Mouse (Mus musculus): ENCODE measurements around the gene Tmem258. TPM values are rescaled to one million over a fixed set of nuclear protein-coding genes. Genes with fewer than 3 reads are reported as not detected.

The Tmem258 gene
- total RNA-seq, 2 experiments from 2014 or later = 55.9 to 64.2 TPM

DNA sequence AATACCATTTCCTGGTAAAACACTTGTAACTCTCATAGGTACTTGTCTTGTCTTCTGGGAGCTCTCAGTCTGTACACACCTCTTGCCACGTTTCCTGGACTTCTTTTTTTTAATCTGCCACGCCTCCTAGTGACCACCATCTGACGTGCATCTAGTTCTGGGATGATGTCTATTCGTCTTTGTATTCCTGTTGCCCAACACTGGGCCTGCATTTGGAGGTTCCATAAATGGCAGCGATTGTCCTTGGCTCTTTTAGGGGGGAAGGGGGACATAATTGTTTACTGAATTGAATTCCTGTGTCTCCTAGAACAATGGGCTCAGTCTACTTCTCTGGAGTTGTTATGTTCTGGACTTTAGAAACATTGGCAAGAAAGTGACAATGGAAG is 795 bp downstream of the Tmem258 start:
- TF ChIP-seq CTCF (IDR thresholded peaks at IDR 0.05) = peak; percentile 34
- peak overlapping the region; percentile 67 for H3K4me3 ChIP-seq
- DNase-seq (ENCODE audit: extremely low spot score in 1 of 2, low spot score in 2 of 2) = peak in 1 of 2 experiments; percentile 41
- intact Hi-C loops (cut with DNase I) = loop anchor here (5.0 kb wide), 1 partner anchor 162 kb away; the partner anchor contains the start of gene Fads3
- peak overlapping the region; percentile 99 for H3K27ac ChIP-seq

DNA sequence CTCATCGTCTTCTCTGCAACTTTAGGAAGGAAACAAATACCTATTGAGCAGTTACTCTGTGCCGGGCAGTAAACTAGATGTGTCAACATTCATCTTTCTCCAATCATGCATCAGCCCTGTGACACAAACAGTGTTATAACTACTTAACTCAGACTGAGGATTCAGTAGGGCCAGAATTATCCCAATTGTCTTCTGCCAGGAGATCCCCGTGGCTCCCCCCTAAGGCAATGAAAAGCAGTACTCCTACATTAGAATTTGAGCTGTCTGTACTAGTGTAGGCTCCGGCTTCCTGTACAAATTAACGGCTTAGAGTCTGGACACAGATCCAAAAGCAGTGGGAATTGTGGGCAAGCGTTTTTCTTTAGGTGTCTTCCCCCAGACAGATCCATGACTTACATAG is 1.2 kb downstream of the Tmem258 start:
- intact Hi-C loops (cut with DNase I) = no loop called here
- Histone ChIP-seq H3K4me3 (peak overlapping the region; percentile 67), H3K27ac (peak overlapping the region; percentile 40)
- no peak for TF ChIP-seq CTCF (IDR thresholded peaks at IDR 0.05)
- no peak for DNase-seq (ENCODE audit: extremely low spot score in 1 of 2, low spot score in 2 of 2)

DNA sequence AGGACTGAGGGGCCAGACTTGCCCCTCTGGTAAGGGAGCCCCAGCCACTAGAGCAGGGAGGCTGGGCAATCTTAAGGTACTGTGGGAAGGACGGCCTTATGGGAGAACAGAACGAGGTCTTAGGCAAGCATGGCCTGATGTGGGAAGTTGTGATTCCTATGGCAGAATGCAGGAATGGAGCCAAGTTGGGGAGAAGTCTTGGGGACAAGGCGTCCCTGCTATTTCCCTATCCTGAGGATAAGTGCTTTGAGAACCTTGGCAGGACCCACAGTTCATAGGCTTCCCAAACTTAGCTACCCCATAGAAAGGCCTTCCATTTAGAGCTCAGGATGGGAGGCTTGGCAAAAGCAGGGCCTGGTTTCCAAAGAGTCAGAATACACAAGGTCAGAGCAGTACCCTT is 5.0 kb downstream of the Tmem258 start:
- intact Hi-C loops (cut with DNase I) = no loop called here

DNA sequence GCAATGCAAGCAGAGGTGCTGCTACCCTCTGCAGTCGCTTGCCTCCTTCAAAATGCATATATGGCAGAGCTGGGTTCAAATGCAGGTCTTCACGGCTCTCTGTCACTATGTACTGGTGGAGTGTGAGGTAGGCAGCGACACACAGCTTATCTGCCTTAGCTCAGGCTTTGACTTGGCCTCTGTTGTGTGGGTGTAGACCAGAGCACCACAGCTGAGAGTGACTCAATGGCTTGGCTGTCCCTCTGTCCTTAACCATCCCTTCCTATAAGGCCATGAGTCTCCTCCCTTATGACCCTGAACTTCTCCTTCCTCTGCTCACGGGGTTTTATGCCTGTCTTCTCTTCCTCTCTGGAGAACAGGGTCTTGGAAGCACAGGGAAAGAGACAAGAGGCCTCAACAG is 7.1 kb downstream of the Tmem258 start:
- intact Hi-C loops (cut with DNase I) = no loop called here

More for the DNA sequence above, 5.0 kb downstream of the Tmem258 start:
- no peak for TF ChIP-seq CTCF (IDR thresholded peaks at IDR 0.05)
- Histone ChIP-seq H3K27ac (no peak overlapping the region), H3K4me3 (no peak overlapping the region)
- DNase-seq (ENCODE audit: extremely low spot score in 1 of 2, low spot score in 2 of 2) = no peak

DNA sequence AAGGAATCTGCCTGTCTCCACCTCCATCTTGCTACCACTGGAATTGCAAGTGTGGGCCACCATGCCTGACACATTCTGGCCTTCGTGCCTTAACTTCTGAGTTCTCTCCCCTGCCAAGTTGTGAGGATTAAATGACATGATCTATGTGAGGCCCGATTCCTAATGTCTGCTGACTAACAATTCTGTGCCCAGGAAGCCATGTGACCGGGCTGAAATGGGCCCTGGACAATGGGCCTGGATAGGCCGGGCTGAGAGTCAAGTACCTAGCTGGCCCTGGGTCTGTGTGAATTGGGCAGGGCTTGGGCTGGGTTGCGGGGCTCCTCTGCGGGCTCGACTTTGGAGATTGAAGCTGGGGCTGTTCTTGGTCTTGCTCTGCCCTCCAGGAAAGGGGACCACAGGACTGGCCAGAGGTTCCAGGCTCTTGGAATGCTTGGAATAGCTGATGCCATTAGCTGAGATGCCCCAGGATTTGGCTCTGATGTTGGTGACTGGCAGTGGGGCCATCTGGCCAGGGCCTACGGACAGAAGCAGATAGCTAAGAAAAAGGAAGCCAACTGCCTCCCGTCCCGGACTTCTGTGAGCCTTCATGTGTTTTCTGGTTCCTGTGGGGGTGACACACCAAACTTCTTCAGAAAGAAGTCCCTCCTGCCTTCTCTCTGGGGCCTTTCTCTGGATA is 10.1 kb downstream of the Tmem258 start:
- Histone ChIP-seq H3K4me3 (no peak overlapping the region), H3K27ac (no peak overlapping the region)
- no peak for TF ChIP-seq CTCF (IDR thresholded peaks at IDR 0.05)
- intact Hi-C loops (cut with DNase I) = no loop called here
- no peak for DNase-seq (ENCODE audit: extremely low spot score in 1 of 2, low spot score in 2 of 2)

More for the DNA sequence above, 7.1 kb downstream of the Tmem258 start:
- Histone ChIP-seq H3K27ac (no peak overlapping the region), H3K4me3 (no peak overlapping the region)
- no peak for DNase-seq (ENCODE audit: extremely low spot score in 1 of 2, low spot score in 2 of 2)
- TF ChIP-seq CTCF (IDR thresholded peaks at IDR 0.05) = no peak

DNA sequence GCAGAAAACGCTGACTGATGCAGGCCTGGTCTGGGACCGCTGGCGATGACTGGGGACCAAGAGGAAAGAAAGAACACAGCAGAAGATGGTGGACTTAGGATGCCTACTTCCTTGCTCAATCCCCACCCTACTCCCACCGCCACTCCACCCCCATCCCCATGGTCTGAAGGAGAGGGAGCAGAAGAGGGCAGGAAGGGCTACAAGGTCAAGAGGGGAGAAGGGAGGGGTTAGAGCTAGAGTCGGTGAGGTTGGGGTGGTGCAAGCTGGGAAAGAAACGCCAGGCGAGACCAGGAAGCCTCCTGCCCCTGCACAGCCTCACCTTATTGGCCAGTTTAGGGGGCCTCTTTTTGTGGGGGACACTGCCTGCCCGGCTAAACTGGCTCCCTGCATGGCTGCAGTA is 12.3 kb downstream of the Tmem258 start:
- no peak for DNase-seq (ENCODE audit: extremely low spot score in 1 of 2, low spot score in 2 of 2)
- no peak for TF ChIP-seq CTCF (IDR thresholded peaks at IDR 0.05)
- intact Hi-C loops (cut with DNase I) = loop anchor here (5.0 kb wide), 1 partner anchor 271 kb away; no protein-coding TSS in a partner anchor

DNA sequence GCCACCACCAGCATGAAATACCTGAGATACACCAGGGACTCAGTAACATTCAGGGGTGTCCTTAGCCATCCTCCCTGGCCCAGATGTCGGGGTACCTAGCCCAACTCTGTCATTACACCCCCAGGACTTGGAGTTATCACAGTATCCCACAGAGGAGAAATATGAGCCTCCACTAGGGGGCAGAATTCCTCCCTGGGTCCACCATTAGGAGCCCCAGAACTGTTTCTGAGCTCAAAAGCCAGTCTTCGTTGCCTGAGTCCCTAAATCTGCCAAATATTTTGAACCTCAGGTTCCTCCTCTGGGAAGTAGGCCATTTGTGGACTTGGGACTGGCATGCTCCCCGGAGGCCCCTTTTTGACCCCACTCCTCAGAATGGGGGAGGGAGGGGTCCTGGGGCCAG is 15.3 kb downstream of the Tmem258 start:
- TF ChIP-seq CTCF (IDR thresholded peaks at IDR 0.05) = peak; percentile 83
- H3K4me3 ChIP-seq = no peak overlapping the region
- H3K27ac ChIP-seq = no peak overlapping the region
- DNase-seq (ENCODE audit: extremely low spot score in 1 of 2, low spot score in 2 of 2) = peak; percentile 48 to 51
- intact Hi-C loops (cut with DNase I) = loop anchor here (5.0 kb wide), 1 partner anchor 268 kb away; no protein-coding TSS in a partner anchor

More for the DNA sequence above, 12.3 kb downstream of the Tmem258 start:
- no peak overlapping the region for H3K27ac ChIP-seq
- H3K4me3 ChIP-seq = no peak overlapping the region

DNA sequence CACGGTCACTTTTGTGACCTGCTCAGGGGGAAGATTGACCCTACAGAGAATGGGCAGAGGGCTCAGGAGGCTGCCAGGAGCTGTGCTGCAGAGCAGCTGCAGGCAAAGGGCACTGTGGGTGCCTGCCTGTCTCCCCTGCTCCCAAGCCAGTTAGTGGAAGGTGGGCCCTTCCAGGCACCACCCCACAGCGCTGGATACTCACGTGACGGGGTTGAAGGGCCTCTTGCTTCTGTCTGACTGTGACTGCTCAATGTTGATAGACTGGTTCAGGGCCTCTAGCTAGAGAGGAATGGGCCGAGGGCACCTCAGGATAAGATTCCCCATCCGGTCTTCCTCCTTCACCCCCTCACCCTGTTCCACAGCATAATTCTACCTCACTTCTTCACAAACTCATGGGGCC is 15.8 kb downstream of the Tmem258 start:
- TF ChIP-seq CTCF (IDR thresholded peaks at IDR 0.05) = no peak
- H3K4me3 ChIP-seq = no peak overlapping the region

DNA sequence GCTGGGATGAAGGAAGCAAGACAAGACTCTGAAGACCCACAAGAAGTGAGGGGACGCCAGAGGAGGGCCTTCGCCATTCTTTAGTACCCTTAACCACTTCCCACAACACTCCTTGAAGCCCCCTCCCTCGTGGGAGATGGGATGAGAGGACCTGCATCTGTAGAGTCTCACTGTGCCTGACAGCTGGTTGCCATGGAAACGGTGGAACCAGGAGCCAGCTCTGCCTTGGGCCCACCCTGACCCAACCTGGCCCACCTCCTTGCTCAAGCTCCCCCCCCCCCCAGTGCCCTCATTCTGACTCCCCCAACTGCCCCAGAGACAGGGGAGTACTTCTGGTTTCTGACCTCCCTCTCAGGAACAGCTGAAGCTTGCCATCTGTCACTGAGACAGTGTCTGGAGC is 17.8 kb downstream of the Tmem258 start:
- no peak for DNase-seq (ENCODE audit: extremely low spot score in 1 of 2, low spot score in 2 of 2)
- Histone ChIP-seq H3K4me3 (no peak overlapping the region), H3K27ac (no peak overlapping the region)
- no peak for TF ChIP-seq CTCF (IDR thresholded peaks at IDR 0.05)
- intact Hi-C loops (cut with DNase I) = no loop called here

More for the DNA sequence above, 15.8 kb downstream of the Tmem258 start:
- intact Hi-C loops (cut with DNase I) = loop anchor here (5.0 kb wide), 1 partner anchor 268 kb away; no protein-coding TSS in a partner anchor
- no peak overlapping the region for H3K27ac ChIP-seq
- DNase-seq (ENCODE audit: extremely low spot score in 1 of 2, low spot score in 2 of 2) = no peak

DNA sequence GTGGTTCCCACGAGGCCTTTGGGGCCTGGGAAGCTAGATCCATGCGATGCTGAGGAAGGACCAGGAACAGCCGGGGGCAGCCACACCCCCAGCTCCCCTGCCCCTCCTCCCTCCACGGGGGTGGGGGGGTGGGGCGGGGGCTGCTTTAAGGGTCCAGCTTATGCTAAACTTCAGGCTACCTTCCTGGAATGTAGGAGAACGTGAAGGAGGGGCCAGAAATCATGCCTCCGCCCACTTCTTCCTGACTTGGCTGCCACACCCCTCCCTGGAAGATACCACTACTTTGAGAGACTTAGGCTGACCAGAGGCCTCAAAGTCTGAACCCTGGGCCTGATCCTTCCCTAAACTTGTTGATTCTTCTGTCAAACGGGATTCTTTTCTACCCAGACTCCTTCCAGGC is 18.8 kb downstream of the Tmem258 start:
- intact Hi-C loops (cut with DNase I) = no loop called here
- no peak overlapping the region for H3K4me3 ChIP-seq
- H3K27ac ChIP-seq = no peak overlapping the region
- no peak for TF ChIP-seq CTCF (IDR thresholded peaks at IDR 0.05)
- no peak for DNase-seq (ENCODE audit: extremely low spot score in 1 of 2, low spot score in 2 of 2)

DNA sequence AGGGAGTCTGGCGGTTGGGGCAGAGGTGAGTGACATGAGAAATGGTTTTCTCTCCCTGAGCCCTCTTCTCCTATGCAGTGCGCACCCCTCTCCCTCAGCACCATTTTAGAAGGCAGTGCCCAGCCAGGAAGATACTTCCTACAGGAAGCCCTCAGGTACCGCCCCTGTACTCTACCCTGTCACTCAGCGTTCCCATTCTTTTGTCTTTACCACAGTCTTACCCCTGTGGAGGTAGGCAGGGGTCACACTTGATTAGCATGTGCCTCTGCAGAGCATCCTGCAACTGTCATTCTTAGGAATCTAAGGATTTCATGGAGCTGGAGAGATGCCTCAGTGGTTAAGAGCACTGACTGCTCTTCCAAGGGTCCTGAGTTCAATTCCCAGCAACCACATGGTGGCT is 19.7 kb downstream of the Tmem258 start:
- no peak for TF ChIP-seq CTCF (IDR thresholded peaks at IDR 0.05)
- no peak overlapping the region for H3K27ac ChIP-seq
- no peak overlapping the region for H3K4me3 ChIP-seq
- DNase-seq (ENCODE audit: extremely low spot score in 1 of 2, low spot score in 2 of 2) = no peak
- intact Hi-C loops (cut with DNase I) = no loop called here

DNA sequence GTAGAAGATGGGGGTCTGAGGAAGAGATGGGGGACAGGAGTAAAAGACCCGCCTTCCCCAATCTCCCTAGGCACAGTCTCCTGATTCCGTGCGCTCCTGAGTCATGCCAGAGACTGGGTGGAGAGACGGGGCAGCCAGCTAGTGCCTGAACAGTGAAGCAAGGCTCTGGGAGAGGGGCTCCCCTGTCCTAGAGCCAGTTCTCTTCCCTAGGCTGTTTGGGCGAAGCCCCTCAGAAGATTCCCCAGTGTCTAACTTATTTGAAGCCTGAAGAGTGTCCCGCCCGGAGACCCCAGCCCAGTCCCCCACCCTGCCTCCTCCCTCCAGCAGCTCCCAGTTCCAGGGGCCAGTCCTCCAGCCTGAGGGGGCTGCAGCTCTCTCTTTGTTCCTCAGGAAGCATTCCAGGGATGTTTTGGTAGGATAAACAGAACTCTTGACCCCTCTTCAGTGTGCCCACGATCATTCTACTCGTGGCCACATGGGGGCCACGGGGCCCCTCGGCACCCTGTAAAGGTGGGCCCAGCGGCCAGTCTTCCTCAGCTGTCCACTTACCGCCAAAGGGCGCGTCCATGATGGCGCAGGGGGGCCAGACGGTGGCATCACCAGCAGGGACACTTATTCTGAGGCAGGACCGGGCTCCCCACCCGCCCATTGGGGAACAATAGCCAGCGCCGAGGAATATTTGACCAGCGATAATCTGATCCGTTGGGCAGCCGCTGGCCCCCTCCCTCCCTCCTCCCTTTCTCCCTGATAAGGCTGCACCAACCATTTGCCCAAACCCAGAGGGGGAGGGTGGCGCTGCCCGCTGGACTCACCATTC is 21.0 kb downstream of the Tmem258 start:
- Histone ChIP-seq H3K4me3 (no peak overlapping the region), H3K27ac (no peak overlapping the region)
- TF ChIP-seq CTCF (IDR thresholded peaks at IDR 0.05) = no peak
- no peak for DNase-seq (ENCODE audit: extremely low spot score in 1 of 2, low spot score in 2 of 2)
- intact Hi-C loops (cut with DNase I) = no loop called here

All from left cerebral cortex, adult 2 months (tissue).